Mouse (Mus musculus) liver, adult (tissue): ENCODE results near the gene Vtcn1.

ENCODE experiments used
- GATA4 ChIP-seq: IDR thresholded peaks from 2 replicates; pipeline ENCODE4 v1.6.1; 2014; ENCODE audit warnings: mild to moderate bottlenecking, low read length; ENCODE audit not compliant: insufficient replicate concordance

The Vtcn1 gene

DNA sequence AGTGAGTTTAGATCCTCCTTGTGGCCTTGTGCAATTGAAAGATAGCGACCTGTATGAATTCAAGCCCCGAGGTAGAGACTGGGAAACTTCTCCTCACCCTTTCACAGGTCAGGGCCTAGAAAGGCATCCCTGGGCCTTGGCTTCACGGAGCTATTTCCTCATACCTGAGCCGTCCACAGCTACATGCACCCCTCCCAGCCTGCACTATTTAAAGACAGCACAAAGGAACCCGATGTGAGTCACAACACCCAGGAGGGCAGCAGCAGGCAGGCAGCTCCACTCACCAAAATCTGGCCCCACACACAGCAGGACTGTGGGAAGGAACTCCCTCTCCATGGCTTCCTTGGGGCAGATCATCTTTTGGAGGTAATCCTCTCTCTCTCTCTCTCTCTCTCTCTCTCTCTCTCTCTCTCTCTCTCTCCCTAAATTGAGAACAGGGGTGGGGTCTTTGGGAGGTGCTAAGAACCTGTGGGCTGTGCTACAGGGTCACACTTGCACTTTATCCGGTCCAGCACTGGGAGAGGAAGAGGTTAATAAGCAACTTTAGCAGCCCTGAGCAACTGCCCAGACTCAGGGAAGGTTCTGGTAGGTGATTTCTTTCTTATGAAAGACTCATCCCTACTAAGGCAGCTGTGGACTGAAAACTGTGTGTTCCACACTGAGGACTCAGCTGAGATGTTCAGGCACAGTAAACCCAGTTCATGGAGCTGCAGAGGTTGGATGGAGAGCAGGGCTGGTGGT is at the start of gene Vtcn1:
Gene Vtcn1 (plus strand): TSS at position 235 of the 741 bp plus-strand sequence.
- TF ChIP-seq GATA4, result no peak

DNA sequence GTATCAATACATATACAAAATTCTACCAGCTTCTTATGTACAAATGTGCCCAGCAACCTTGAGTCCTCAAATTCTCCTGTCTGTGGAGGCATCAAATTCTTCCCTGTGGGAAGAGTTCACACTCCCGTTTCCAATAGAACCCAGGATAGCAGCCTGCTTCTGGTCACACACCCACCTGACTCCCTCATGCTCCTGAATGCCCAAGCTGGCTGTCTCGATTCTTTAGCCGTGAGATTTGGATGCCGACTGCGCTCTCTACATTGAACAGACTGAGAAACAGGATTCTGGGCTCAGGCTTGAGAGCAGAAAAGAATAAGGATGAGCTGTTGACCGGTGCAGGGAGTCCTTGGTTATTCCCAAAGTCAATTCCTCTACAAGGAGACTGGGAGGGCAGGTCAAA is 48.3 kb upstream of the Vtcn1 start:
- TF ChIP-seq GATA4, result no peak

DNA sequence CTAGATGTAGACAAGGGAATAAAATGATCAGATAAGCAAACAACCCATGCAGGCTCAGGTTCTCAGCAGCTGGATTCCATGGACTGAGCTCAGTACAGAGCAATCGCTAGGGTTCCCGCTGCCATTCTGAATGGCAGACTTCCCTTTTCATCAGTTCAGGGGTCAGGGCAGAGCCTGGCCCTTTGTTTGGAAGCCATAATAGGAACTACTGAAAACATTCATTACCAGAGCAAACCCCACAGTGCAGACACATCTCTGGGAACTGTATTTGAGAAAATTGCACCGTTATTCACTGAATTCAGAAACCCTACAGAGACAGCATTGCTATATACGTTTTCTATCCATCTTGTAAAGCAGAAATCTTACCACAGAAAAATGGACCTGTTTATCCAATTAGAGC is 47.7 kb upstream of the Vtcn1 start:
- TF ChIP-seq GATA4, result no peak

DNA sequence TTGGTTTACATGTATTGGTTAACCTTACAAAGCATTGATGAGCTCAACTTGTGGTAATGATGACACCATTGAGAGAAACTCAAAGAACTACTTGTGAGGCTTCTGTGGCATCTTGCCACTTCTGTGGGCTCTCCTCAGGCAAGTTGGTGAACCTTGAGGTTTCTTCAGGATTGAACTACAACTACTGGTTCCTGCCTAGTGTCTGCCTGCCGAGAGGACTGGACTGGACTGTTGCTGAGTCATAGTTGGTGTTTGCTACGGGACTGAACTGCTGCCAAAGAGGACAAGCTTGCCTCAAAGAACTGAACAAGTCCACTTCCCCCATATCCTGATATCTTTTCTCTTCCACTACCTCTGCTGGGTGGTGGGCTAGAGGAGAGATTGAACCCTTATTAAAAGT is 39.2 kb upstream of the Vtcn1 start:
- no peak for TF ChIP-seq GATA4

DNA sequence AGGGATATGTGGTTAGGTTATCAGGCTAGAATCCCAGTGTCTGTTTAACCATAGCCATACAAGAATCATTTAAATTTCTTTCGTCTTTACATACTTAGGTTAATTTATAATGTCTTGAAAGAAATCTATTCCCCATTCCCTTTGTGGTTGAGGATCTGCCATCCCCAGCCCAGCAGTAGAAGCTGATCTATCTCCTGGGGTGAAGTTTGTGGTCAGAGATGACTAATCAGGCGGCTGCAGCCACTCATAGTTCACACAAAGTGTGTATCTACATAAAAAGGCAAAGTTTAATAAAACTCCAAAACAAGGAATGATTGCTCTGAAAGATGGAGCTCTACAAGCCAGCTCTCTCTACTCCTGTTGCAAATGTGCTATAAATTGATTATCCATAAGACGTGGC is 33.6 kb upstream of the Vtcn1 start:
- TF ChIP-seq GATA4, result no peak

DNA sequence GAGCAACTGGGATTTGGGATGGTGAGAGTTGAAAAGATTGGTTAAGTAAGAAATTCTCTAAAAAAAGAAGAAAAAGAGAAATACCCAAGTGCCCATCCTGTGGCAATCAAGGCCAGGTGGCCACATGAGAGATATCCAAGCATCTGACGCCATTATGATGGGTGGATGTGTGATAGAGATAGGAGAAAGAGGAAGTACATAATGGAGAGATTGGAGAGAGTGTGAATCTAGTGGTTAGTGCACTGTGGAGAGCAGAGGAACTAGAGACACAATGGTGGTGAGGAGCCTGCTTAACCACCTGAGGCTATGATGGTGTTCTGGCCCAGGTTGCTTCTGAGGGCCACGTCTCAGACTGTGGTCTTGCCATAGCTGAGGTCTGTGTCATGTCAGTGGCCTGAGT is 31.9 kb upstream of the Vtcn1 start:
- no peak for TF ChIP-seq GATA4

DNA sequence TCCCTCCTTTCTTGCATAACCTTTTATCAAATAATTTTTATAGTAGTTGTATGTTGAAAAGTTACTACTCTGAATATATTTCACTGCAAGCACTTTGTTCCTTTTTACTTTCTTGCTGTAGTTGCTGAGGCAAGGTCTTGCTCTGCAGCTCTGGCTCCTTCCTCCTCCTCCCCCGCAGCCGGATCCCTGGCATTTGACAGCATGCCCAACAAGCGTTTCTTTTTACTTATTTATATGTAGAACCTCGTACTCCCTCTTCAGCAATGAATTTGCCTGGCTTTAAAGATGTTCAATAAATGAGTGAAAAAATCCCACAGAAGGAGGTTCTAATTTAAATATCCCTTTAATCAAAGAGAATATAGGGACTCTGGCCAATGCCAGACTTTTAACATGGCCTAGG is 28.7 kb upstream of the Vtcn1 start:
- no peak for TF ChIP-seq GATA4

DNA sequence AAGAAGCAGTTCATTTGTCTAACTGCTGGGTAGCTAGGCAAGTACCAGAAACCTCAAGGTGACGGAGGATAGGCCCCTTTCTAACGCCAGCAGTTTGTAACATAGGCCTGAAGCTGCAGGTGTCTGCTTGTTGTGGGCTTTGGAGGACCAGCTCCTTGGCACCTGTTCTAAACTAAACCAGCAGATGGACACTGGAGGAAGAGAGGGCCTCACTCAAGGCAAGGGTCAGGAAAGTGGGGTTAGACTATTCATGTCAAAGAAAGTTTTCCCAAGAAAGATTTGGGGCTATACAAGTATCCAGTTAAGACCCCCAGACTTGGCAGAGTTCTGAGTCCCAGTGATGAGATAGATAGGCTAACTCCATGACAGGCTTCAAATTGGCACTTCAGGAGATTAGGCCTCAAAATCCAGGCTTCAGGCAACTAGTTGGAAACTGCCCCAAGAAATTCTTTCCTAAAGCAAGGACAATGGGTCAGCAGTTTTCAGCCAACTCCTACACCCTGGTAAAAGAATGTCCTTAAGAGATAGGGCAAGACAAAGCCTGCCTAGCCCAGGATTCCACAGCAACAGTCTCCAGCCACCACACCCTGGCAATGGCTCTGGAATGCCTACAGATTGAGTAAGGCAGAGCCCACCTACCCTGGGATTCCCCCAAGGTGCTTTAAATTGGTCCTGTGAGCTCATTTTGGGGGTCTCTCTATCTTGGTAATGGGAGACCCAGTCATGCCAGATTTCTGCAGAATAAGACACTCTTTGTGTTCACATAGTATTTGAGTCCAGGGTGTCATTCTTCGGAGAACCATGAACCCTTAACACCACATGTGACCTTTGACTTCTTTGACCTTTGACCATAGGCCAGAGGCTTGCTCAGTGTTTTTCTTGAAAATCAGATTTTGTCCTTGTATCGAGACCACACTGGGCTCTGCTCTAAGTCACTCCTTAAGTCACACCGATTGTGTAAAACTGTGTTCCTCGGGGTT is 27.8 kb upstream of the Vtcn1 start:
- TF ChIP-seq GATA4, result no peak

DNA sequence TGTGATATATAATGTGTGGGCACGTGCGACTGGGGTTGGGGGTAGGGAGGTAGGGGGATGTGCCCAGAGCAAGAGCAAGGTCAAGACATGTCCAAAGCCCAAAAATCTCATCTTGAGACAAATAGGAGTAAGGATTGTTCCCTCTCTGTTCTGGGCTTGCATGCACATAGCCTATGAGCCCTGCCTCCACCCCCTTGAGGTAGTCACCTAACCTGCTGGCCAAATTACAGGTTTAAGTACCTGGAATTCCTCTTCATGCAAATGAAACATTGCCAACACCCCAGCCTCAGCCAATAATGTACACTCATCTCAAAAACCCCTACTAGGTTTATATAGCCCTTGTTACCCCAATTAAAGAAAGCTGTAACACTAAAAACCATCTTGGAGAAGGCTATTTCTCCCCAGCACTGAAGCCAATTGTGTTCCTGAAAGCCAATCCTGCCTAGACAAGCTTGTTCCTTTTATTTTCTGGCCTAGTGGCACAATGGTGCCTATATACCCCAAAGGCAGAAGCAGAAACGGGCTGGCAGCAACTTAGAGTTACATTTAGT is 26.3 kb upstream of the Vtcn1 start:
- no peak for TF ChIP-seq GATA4

DNA sequence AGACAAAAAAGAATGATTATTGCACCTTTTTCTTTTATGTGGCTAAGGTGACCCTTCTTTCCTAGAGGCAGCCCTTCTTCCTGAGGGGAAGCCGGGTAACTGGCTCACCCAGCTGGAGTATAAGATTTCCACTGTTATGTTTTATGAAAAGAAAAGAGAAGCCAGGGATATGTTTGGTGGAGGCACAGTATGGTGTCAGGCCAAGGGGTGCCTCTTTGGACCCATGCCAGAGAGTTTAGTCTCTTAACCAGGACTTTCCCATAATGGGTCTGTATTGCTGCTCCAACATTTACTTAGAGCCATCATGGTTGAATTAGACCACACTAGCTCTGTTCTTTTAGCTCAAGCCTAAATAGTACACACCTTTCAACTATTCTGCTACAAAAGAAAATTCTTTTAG is 20.3 kb upstream of the Vtcn1 start:
- no peak for TF ChIP-seq GATA4

DNA sequence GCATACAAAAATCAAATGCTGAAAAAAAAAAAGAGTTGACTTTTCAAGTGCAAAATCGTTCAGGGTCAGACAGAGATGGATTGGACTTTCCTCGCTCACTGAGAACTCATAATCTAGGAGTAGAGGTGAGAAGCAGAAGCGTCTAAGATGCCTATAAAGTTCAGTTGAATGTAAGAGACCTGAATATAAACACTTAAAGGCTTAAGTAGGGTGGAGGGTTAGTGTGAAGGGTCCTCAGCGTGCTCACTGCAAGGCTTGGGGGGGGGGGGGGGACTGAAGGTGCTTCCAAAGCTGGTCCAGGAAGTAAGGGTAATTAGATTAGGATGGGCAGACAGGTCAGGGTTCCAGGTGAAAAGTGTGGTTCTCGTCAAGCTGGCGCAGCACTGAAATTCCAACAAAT is 19.3 kb upstream of the Vtcn1 start:
- no peak for TF ChIP-seq GATA4

DNA sequence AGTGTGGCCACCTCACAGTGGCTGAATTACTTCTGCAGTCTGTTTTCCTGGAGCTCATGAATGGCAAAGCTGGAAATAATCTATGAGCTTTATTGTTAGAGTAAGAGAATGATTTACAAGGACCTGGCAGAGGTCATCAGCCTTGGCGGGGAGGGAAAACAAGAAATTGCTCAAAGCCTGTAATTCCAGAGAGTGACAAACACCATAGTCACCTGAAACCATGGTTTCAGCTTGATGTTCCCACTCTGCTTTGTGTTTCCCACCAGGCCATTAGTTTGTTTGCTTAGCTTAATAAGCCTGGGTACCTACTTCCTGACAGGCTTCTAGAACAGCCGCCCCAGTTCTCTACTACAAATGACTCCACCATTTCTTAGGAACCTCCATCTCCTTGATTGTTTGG is 14.8 kb upstream of the Vtcn1 start:
- TF ChIP-seq GATA4, result no peak

DNA sequence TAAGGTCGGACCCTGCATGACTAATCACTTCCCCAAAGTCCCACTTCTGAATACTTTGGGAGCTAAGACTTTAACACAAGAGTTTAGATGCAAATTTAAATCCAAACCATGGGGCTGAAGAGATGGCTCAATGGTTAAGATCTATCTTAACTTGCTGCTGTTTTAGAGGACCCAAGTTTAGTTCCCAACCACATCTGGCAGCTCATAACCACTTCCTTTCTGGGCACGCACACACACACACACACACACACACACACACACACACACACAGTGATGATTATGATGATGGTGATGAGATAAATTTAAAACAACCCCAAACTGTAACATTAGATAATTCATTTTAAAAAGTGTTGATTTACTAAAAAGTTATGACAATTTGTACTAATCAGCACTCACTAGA is 13.4 kb upstream of the Vtcn1 start:
- TF ChIP-seq GATA4, result no peak

DNA sequence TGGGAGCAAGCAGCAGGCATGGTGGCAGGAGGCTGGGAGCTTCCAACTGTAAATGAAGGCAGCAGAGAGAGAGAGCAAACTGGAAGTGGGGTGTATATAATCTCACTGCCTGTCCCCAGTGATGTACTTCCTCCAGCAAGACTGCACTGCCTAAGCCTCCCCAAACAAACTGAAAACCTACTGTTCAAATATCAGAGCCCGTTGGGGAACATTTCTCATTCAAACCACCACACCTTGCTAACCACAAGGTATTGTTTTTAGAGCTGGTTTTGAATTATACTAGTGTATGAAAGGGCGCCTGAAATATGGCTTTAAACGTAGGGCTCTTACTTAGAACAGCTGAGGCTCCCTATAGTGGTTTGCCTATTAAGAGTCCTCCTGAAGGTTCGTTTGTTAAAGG is 6.5 kb upstream of the Vtcn1 start:
- TF ChIP-seq GATA4, result no peak

DNA sequence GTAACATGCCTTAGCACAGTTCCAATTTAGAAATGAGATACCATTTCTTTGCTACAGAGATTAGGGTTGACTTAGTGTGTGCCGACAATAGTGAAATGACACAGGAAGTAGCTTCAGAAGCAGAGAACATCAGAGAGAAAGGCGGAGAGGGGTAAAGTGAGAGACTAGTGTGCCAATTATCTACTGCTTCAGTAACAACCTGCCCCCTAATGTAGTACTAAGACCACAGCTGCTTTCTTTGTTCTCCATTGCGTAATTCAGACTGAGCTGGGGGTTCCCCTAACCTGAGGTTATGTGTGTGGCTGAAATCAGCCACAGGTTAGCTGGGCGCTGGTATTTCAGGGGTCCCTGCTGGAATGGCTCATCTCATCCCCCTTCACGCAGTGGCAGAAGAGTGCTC is 5.7 kb upstream of the Vtcn1 start:
- TF ChIP-seq GATA4, result no peak

DNA sequence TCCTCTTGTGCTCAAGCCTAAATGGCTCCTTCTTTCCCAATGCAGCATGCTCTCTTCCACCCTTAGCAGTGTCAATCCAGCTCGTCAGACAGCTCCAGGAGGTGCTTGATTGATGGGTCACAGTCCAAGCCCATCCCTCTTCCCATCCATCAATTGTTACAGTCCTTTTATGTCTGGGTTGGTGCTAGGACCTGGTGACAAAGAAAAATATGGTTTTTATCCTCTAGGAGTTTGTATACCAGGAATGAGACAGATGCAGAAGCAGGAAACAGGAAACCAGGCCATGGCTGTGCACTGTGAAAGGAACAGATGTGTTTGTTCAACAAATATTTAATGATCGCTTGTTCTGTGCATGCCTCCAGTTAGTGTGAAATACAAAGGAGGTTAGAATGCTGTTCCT is 4.4 kb upstream of the Vtcn1 start:
- TF ChIP-seq GATA4, result no peak
